Mouse (Mus musculus) myocyte (in vitro differentiated cells): ENCODE measurements around the gene Usp30.

Experiments
- CEBPB ChIP-seq: IDR thresholded peaks from 2 replicates; pipeline ENCODE4 v1.6.1; 2011; ENCODE audit warnings: mild to moderate bottlenecking, moderate library complexity; ENCODE audit not compliant: poor library complexity, insufficient read depth, severe bottlenecking
- E2F4 ChIP-seq: IDR thresholded peaks from one replicate; pipeline ENCODE4 v1.6.1; 2011; ENCODE audit warnings: mild to moderate bottlenecking, control low read depth, moderate library complexity; ENCODE audit not compliant: insufficient read depth
- MAX ChIP-seq: IDR thresholded peaks from one replicate; pipeline ENCODE4 v1.6.1; 2011; ENCODE audit warnings: low read depth, mild to moderate bottlenecking, control low read depth
- MYOG ChIP-seq, 3 experiments: IDR thresholded peaks; one replicate each; pipeline ENCODE4 v1.6.1; 2011; ENCODE audit warnings: control low read depth in 2 of 3, low read depth in 2 of 3, mild to moderate bottlenecking in 2 of 3; ENCODE audit not compliant: insufficient read length in 2 of 3, control insufficient read depth in 1 of 3, insufficient read depth in 1 of 3
- POLR2A ChIP-seq: IDR thresholded peaks from one replicate; pipeline ENCODE4 v1.6.1; 2011; ENCODE audit warnings: low read depth, mild to moderate bottlenecking, control low read depth, moderate library complexity; ENCODE audit not compliant: insufficient read length
- POLR2AphosphoS2 ChIP-seq: IDR thresholded peaks from one replicate; pipeline ENCODE4 v1.6.1; 2011; ENCODE audit warnings: low read depth, control low read depth; ENCODE audit not compliant: insufficient read length
- SRF ChIP-seq: IDR thresholded peaks from one replicate; pipeline ENCODE4 v1.6.1; 2011; ENCODE audit warnings: low read depth; ENCODE audit not compliant: control insufficient read depth, insufficient read length
- TCF12 ChIP-seq: IDR thresholded peaks from one replicate; pipeline ENCODE4 v1.6.1; 2011; ENCODE audit warnings: mild to moderate bottlenecking, control low read depth; ENCODE audit not compliant: poor library complexity, insufficient read depth, severe bottlenecking
- USF1 ChIP-seq: IDR thresholded peaks from one replicate; pipeline ENCODE4 v1.6.1; 2011; ENCODE audit warnings: low read depth, mild to moderate bottlenecking, control low read depth, moderate library complexity

DNA sequence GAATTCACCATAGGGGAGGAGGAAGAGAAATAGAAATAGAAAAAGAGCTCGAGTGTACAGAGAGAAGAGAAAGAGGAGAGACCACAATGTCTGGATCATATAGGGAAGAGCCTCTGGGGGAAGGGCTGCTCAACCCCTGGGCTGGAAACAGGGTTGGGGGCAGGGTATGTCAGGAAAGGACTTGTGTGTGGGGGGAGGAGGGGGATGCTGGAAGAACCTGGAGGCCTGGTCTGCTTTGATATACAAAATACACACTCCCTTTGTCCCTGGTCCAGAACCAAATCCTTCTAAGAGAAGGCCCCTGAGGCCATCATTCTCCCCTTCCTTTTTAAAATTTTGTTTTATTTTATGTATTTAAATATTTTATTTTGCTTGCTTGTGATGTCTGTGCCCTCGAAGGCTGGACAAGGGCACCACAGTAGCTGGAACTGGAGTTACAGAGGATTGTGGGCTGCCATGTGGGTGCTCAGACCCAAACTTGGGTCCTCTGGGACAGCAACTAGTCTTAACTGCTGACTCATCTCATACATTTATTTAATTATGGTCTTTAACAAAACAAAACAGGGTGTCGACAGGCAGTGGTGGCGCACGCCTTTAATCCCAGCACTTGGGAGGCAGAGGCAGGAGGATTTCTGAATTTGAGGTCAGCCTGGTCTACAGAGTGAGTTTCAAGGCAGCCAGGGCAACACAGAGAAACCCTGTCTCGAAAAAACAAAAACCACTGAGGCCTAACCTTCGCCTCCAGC lies 61.4 kb downstream of the Usp30 start:
- no peak for TF ChIP-seq SRF
- no peak for TF ChIP-seq CEBPB
- TF ChIP-seq POLR2A = no peak
- TF ChIP-seq TCF12 = no peak
- TF ChIP-seq USF1 = no peak
- TF ChIP-seq MAX = no peak
- TF ChIP-seq POLR2AphosphoS2 = no peak
- TF ChIP-seq E2F4 = no peak
- no peak for TF ChIP-seq MYOG (IDR thresholded peaks at IDR 0.05; ENCODE audit: control insufficient read depth in 1 of 3, insufficient read depth in 1 of 3, insufficient read length in 2 of 3, low read depth in 2 of 3)
